Mouse (Mus musculus) natural killer cell, adult 2 months (primary cell): ENCODE data around the gene Olfr535.
"Not testable (repeated sequence)": the region's sequence is repeated elsewhere in the genome, so short reads cannot be mapped to it uniquely, and the experiment has no call there.

Experiments
- DNase-seq, 2 experiments: peaks; one replicate each; pipeline ENCODE4 v3.0.0; 2022; ENCODE audit warnings: low spot score in 2 of 2

The Olfr535 gene

GRCm38 (mm10) chr7:140483916-140484315 is at the start of gene Olfr535:
Gene Olfr535, plus strand, starts transcription at chr7:140484216.
- no peak for DNase-seq

GRCm38 (mm10) chr7:140443141-140443540 is 40.9 kb upstream of the Olfr535 start:
- DNase-seq = no peak

GRCm38 (mm10) chr7:140463070-140463469 is 20.9 kb upstream of the Olfr535 start, which contains the start of gene Olfr533:
Gene Olfr533, plus strand, starts transcription at chr7:140463370.
- DNase-seq = not testable (repeated sequence)

GRCm38 (mm10) chr7:140477886-140478285 is 6.1 kb upstream of the Olfr535 start:
- no peak for DNase-seq

GRCm38 (mm10) chr7:140478733-140479132 is 5.3 kb upstream of the Olfr535 start:
- DNase-seq = no peak

- DNase-seq = no peak
These were observed 5.0 kb downstream of the Olfr535 start for GRCm38 (mm10) chr7:140488981-140489380.

- no peak for DNase-seq
These were observed 10.2 kb downstream of the Olfr535 start for GRCm38 (mm10) chr7:140494231-140494630.

- DNase-seq = no peak
These were observed 10.7 kb downstream of the Olfr535 start for GRCm38 (mm10) chr7:140494702-140495101.

GRCm38 (mm10) chr7:140507346-140508021 is 23.5 kb downstream of the Olfr535 start, which contains the start of gene Olfr536:
Gene Olfr536, minus strand, starts transcription at chr7:140507396.
- DNase-seq = not testable (repeated sequence)

GRCm38 (mm10) chr7:140539746-140540145 is 55.7 kb downstream of the Olfr535 start:
- no peak for DNase-seq
